Mouse (Mus musculus): ENCODE data around the gene Cnn1. TPM values are rescaled to one million over a fixed set of nuclear protein-coding genes. Genes with fewer than 3 reads are reported as not detected.

Gene Cnn1
- polyA plus RNA-seq, 1 experiment from 2014 or later = 1,082 TPM

DNA sequence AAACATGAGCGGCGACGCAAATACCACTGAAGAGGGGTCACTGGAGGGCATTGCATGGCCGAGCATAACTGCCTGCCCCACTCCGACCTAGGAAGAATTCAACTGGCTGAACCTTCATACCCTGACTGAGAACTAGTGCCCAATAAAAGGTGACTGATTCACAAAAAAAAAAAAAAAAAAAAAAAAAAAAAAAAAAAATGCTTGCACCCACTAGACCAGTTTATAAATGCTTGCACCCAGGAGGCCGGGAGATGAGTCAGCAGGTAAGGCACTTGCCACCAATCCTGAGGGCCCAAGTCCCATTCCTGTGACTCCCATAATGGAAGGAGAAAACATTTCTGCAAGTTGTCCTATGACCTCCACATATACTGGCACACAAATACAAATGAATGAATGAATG lies 6.3 kb upstream of the Cnn1 start:
- H3K4me1 ChIP-seq (replicated peaks; ENCODE audit: control insufficient read depth, insufficient read depth) = no peaks in the 10 kb centered on the region
- no peak for DNase-seq (ENCODE audit: low spot score)
- 79% methylated on average over 6 of the region's 6 CpGs for WGBS
- H3K36me3 ChIP-seq (ENCODE audit: control insufficient read depth, insufficient read depth, low read length) = no peaks in the 10 kb centered on the region
- no peak overlapping the region for H3K4me2 ChIP-seq (replicated peaks; ENCODE audit: low read depth)
- no peak for ATAC-seq (ENCODE audit: low FRiP score, low TSS enrichment)
- H3K27ac ChIP-seq (replicated peaks) = no peak overlapping the region
- no peaks in the 10 kb centered on the region for H3K27me3 ChIP-seq (ENCODE audit: control insufficient read depth, insufficient read depth, low read length)
- no peak overlapping the region for H3K4me3 ChIP-seq (ENCODE audit: low read depth, low read length)
- H3K9ac ChIP-seq (ENCODE audit: low read length) = no peak overlapping the region
- no peaks in the 10 kb centered on the region for H3K9me3 ChIP-seq (ENCODE audit: control insufficient read depth, low read length)
- TF ChIP-seq EP300 (optimal IDR thresholded peaks at IDR 0.05) (no peak), CTCF (IDR thresholded peaks at IDR 0.05; ENCODE audit: low read depth) (no peak)

DNA sequence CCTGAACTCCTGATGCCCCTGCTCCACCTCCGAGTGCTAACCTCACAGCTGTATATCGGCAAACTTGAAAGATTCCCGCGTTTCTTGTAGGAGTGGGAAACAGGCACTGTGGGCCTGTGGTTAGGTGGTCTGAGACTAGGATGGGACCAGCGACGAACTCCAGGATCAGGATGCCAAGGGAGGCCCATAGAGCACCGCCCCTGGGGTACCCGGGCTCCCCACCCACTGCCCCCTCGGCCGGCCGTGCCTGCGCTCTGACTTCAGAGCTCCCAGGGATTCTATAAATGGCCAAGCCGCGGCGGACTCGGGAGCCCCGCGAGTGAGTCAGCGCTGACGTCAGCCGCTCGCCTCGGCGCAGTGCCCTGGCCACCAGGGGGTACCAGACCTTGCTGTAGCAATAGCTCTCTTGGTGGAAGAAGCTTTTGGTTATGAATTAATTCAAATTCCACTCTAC lies 3.1 kb upstream of the Cnn1 start:
- WGBS = under 1% methylated on average over 24 of the region's 24 CpGs
- Histone ChIP-seq H3K36me3 (ENCODE audit: control insufficient read depth, insufficient read depth, low read length) (no peaks in the 10 kb centered on the region), H3K9ac (ENCODE audit: low read length) (peak overlapping the region; percentile 61), H3K27me3 (ENCODE audit: control insufficient read depth, insufficient read depth, low read length) (no peaks in the 10 kb centered on the region), H3K4me3 (ENCODE audit: low read depth, low read length) (peak overlapping the region; percentile 22; the same call in 1 of the 2 replicates), H3K4me2 (replicated peaks; ENCODE audit: low read depth) (peak overlapping the region; percentile 56), H3K27ac (replicated peaks) (no peak overlapping the region; the same call in 1 of the 2 replicates), H3K9me3 (ENCODE audit: control insufficient read depth, low read length) (no peaks in the 10 kb centered on the region), H3K4me1 (replicated peaks; ENCODE audit: control insufficient read depth, insufficient read depth) (no peaks in the 10 kb centered on the region)
- DNase-seq (ENCODE audit: low spot score) = peak; percentile 93
- TF ChIP-seq CTCF (IDR thresholded peaks at IDR 0.05; ENCODE audit: low read depth) (peak; percentile 84), EP300 (optimal IDR thresholded peaks at IDR 0.05) (no peak)
- ATAC-seq (ENCODE audit: low FRiP score, low TSS enrichment) = peak; percentile 87

DNA sequence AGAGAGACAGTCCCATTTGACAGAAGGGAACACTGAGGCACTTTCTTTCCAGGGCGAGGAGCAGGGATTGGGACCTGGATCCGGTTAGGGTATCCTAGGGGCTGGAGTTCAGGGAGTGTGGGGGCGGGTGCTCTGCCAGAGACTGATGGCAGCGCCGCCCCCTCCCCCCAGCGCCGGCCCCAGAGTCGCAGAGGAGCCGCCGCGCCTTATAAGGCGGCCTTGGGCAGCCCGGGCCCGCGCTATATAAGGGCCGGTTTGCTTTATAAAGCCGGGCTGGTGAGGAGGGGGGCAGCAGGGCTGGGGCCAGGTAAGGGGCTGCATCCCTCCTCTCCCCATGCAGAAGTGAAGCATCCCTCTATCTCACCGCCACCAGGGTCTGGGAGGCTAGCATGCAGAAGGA lies 906 bp downstream of the Cnn1 start:
- DNase-seq (ENCODE audit: low spot score) = peak; percentile 24
- H3K27ac ChIP-seq (replicated peaks) = peak overlapping the region; percentile 88
- no peak for TF ChIP-seq EP300 (optimal IDR thresholded peaks at IDR 0.05)
- TF ChIP-seq CTCF (IDR thresholded peaks at IDR 0.05; ENCODE audit: low read depth) = no peak
- H3K4me3 ChIP-seq (ENCODE audit: low read depth, low read length) = peak overlapping the region; percentile 31
- H3K27me3 ChIP-seq (ENCODE audit: control insufficient read depth, insufficient read depth, low read length) = no peaks in the 10 kb centered on the region
- WGBS = 3% methylated on average over 17 of the region's 18 CpGs
- H3K36me3 ChIP-seq (ENCODE audit: control insufficient read depth, insufficient read depth, low read length) = no peaks in the 10 kb centered on the region
- peak overlapping the region; percentile 46 for H3K4me2 ChIP-seq (replicated peaks; ENCODE audit: low read depth)
- peak overlapping the region; percentile 60 for H3K9ac ChIP-seq (ENCODE audit: low read length)
- no peaks in the 10 kb centered on the region for H3K4me1 ChIP-seq (replicated peaks; ENCODE audit: control insufficient read depth, insufficient read depth)
- H3K9me3 ChIP-seq (ENCODE audit: control insufficient read depth, low read length) = no peaks in the 10 kb centered on the region
- ATAC-seq (ENCODE audit: low FRiP score, low TSS enrichment) = peak; percentile 57; the same call in 1 of the 2 replicates

DNA sequence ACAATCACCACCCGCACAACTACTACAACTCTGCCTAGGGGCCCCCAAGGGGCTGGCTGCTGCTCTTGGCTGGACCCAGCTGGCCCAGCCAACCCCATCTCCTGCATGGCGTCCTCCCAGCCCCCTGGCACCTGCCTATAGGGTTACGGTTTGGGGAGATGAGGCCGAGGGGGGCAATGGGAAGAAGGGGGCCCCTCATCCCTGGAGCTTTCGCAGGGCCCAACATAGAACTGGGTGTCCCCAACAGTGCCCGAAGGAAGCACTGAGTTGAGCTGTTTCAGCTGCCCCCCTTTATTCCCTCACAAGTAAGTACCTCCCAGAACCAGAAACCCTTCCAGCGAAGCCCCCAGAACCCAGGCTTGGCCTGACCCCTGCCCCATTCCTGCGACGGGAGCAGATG lies 9.2 kb downstream of the Cnn1 start:
- Histone ChIP-seq H3K9ac (ENCODE audit: low read length) (no peak overlapping the region), H3K27ac (replicated peaks) (no peak overlapping the region), H3K4me2 (replicated peaks; ENCODE audit: low read depth) (no peak overlapping the region), H3K27me3 (ENCODE audit: control insufficient read depth, insufficient read depth, low read length) (no peaks in the 10 kb centered on the region), H3K36me3 (ENCODE audit: control insufficient read depth, insufficient read depth, low read length) (peaks cover 10% of the 10 kb centered on the region; the same call in 1 of the 2 replicates), H3K9me3 (ENCODE audit: control insufficient read depth, low read length) (no peaks in the 10 kb centered on the region), H3K4me3 (ENCODE audit: low read depth, low read length) (no peak overlapping the region), H3K4me1 (replicated peaks; ENCODE audit: control insufficient read depth, insufficient read depth) (no peaks in the 10 kb centered on the region)
- ATAC-seq (ENCODE audit: low FRiP score, low TSS enrichment) = no peak
- DNase-seq (ENCODE audit: low spot score) = no peak
- TF ChIP-seq CTCF (IDR thresholded peaks at IDR 0.05; ENCODE audit: low read depth) = no peak
- TF ChIP-seq EP300 (optimal IDR thresholded peaks at IDR 0.05) = no peak
- WGBS = 85% methylated on average over 9 of the region's 9 CpGs

DNA sequence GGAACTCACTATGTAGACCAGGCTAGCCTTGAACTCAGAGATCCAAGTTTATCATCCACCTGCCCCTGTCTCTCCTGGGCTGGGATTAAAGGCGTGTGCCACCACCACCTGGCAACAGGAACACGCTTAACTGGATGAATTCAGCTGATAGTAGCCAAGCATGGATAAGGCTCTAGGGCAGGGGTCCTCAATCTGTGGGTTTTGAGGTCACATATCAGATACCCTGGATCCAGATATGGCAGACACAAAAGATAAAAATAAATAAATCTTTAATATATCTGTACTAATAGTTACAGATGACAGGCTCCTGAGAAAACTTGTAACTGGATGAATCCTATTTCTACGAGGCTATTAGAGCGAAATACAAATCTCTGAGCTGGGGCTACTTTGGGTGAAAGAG lies 16.6 kb downstream of the Cnn1 start:
- Histone ChIP-seq H3K27me3 (ENCODE audit: control insufficient read depth, insufficient read depth, low read length) (no peaks in the 10 kb centered on the region), H3K27ac (replicated peaks) (no peak overlapping the region), H3K36me3 (ENCODE audit: control insufficient read depth, insufficient read depth, low read length) (peaks cover 9% of the 10 kb centered on the region; the same call in 1 of the 2 replicates), H3K9ac (ENCODE audit: low read length) (peak overlapping the region; percentile 88; the same call in 1 of the 2 replicates), H3K4me2 (replicated peaks; ENCODE audit: low read depth) (peak overlapping the region; percentile 86; the same call in 1 of the 2 replicates), H3K4me3 (ENCODE audit: low read depth, low read length) (peak overlapping the region; percentile 84; the same call in 1 of the 2 replicates), H3K4me1 (replicated peaks; ENCODE audit: control insufficient read depth, insufficient read depth) (no peaks in the 10 kb centered on the region), H3K9me3 (ENCODE audit: control insufficient read depth, low read length) (no peaks in the 10 kb centered on the region)
- DNase-seq (ENCODE audit: low spot score) (no peak), ATAC-seq (ENCODE audit: low FRiP score, low TSS enrichment) (no peak)
- 79% methylated on average over 4 of the region's 4 CpGs for WGBS
- TF ChIP-seq EP300 (optimal IDR thresholded peaks at IDR 0.05) (no peak), CTCF (IDR thresholded peaks at IDR 0.05; ENCODE audit: low read depth) (no peak)

DNA sequence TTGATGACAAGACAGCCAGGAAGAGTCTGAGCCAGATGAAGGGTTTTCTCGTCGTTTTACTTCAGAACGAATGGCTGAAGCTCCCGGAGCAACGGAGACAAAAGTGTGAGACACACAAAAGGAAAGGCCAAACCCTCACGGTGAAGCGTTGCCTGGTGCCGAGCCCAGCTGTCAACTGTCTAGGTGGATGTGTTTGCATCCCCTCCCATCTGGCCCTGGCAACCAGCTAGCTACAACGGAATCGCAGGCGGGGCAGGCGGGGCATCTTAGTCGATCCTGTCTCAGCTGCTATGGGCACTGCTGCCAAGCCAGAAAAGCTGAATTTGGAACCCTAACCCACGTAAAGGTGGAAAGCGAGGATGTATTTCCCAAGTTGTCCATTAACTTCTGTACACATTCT lies 17.1 kb downstream of the Cnn1 start:
- WGBS = 10% methylated on average over 15 of the region's 15 CpGs
- DNase-seq (ENCODE audit: low spot score) (peak; percentile 51), ATAC-seq (ENCODE audit: low FRiP score, low TSS enrichment) (no peak)
- Histone ChIP-seq H3K27me3 (ENCODE audit: control insufficient read depth, insufficient read depth, low read length) (no peaks in the 10 kb centered on the region), H3K9ac (ENCODE audit: low read length) (peak overlapping the region; percentile 88), H3K4me3 (ENCODE audit: low read depth, low read length) (peak overlapping the region; percentile 84), H3K4me2 (replicated peaks; ENCODE audit: low read depth) (peak overlapping the region; percentile 86), H3K27ac (replicated peaks) (0 out of 2 replicates have a peak overlapping the region, but pooled peaks have one; percentile 80), H3K4me1 (replicated peaks; ENCODE audit: control insufficient read depth, insufficient read depth) (no peaks in the 10 kb centered on the region), H3K36me3 (ENCODE audit: control insufficient read depth, insufficient read depth, low read length) (peaks cover 6% of the 10 kb centered on the region; the same call in 1 of the 2 replicates), H3K9me3 (ENCODE audit: control insufficient read depth, low read length) (no peaks in the 10 kb centered on the region)
- TF ChIP-seq EP300 (optimal IDR thresholded peaks at IDR 0.05) (no peak), CTCF (IDR thresholded peaks at IDR 0.05; ENCODE audit: low read depth) (no peak)
